Mouse (Mus musculus) intestine, embryonic 16.5 days (tissue): ENCODE measurements around the gene Stk17b. TPM values are rescaled to one million over a fixed set of nuclear protein-coding genes. Genes with fewer than 3 reads are reported as not detected.
A peak's percentile ranks its signal among the peaks of the same experiment; 100 is the strongest.
"Not testable (repeated sequence)": the region's sequence is repeated elsewhere in the genome, so short reads cannot be mapped to it uniquely, and the experiment has no call there.

Source experiments
- ATAC-seq: fragments of 200-750 bp; cut with Nextera tagmentation; 2 replicates; pipeline ENCODE4 v1.8.0; 2017; ENCODE audit warnings: moderate TSS enrichment, moderate library complexity
- H3K27ac ChIP-seq: fragments of 300-500 bp; sonication (generic); 2 replicates; pipeline ENCODE4 v1.5.1; 2014; ENCODE audit warnings: mild to moderate bottlenecking, low read length
- H3K27me3 ChIP-seq: fragments of 300-500 bp; sonication (generic); replicated peaks from 2 replicates; pipeline ENCODE4 v1.6.1; 2014; ENCODE audit warnings: low read length, control low read depth, mixed read lengths; ENCODE audit not compliant: control insufficient read depth, insufficient read depth
- H3K36me3 ChIP-seq: fragments of 300-500 bp; sonication (generic); 2 replicates; pipeline ENCODE4 v1.6.1; 2014; ENCODE audit warnings: low read length, control low read depth; ENCODE audit not compliant: control insufficient read depth, insufficient read depth
- H3K4me1 ChIP-seq: fragments of 300-500 bp; sonication (generic); 2 replicates; pipeline ENCODE4 v1.6.1; 2014; ENCODE audit warnings: low read length, control low read depth, mixed read lengths; ENCODE audit not compliant: control insufficient read depth, insufficient read depth
- H3K4me2 ChIP-seq: fragments of 300-500 bp; sonication (generic); 2 replicates; pipeline ENCODE4 v1.6.1; 2014; ENCODE audit warnings: low read depth, low read length, control low read depth
- H3K4me3 ChIP-seq: fragments of 300-500 bp; sonication (generic); 2 replicates; pipeline ENCODE4 v1.5.1; 2014; ENCODE audit warnings: mild to moderate bottlenecking, low read length
- H3K9ac ChIP-seq: fragments of 300-500 bp; sonication (generic); 2 replicates; pipeline ENCODE4 v1.6.1; 2014; ENCODE audit warnings: low read depth, low read length
- H3K9me3 ChIP-seq: fragments of 300-500 bp; sonication (generic); 2 replicates; pipeline ENCODE4 v1.6.1; 2016; ENCODE audit warnings: low read length, control low read depth; ENCODE audit not compliant: control insufficient read depth
- WGBS: fragments of 180-500 bp; shearing (Covaris S2); extraction: QIAGEN DNeasy Blood & Tissue Kit; methylation state at CpG from one replicate; pipeline ENCODE4 v1.1.7; 2014; 5-methylcytosine and 5-hydroxymethylcytosine counted together
- polyA plus RNA-seq: library from polyadenylated mRNA; unstranded; fragments of >200 nt; fragmentation: Nextera tagmentation; extraction: Ambion mirVana; gene quantifications from 2 replicates; pipeline ENCODE4 v1.2.1, GENCODE M21; 2015

Stk17b gene
- polyA plus RNA-seq, 1 experiment from 2014 or later, result 16.1 TPM

GRCm38 (mm10) chr1:53741742-53742458, 43.1 kb downstream of the Stk17b start:
- H3K9ac ChIP-seq, result no peak overlapping the region
- WGBS, result 75% methylated on average over 3 of the region's 3 CpGs

GRCm38 (mm10) chr1:53740777-53741336, 44.2 kb downstream of the Stk17b start:
- Histone ChIP-seq H3K27ac (no peak overlapping the region), H3K36me3 (no peaks in the 10 kb centered on the region), H3K9me3 (no peaks in the 10 kb centered on the region), H3K4me1 (no peaks in the 10 kb centered on the region), H3K4me2 (no peak overlapping the region), H3K4me3 (no peak overlapping the region), H3K27me3 (no peaks in the 10 kb centered on the region), H3K9ac (no peak overlapping the region)
- no peak for ATAC-seq
- 83% methylated on average over 4 of the region's 4 CpGs for WGBS

More at GRCm38 (mm10) chr1:53741742-53742458, 43.1 kb downstream of the Stk17b start:
- Histone ChIP-seq H3K4me3 (no peak overlapping the region), H3K27ac (no peak overlapping the region), H3K9me3 (no peaks in the 10 kb centered on the region), H3K4me2 (no peak overlapping the region), H3K27me3 (no peaks in the 10 kb centered on the region), H3K4me1 (no peaks in the 10 kb centered on the region), H3K36me3 (no peaks in the 10 kb centered on the region)
- ATAC-seq, result no peak

- not testable (repeated sequence) for ATAC-seq
Measured at GRCm38 (mm10) chr1:53740077-53740776, 44.8 kb downstream of the Stk17b start.

GRCm38 (mm10) chr1:53736583-53736982, 48.4 kb downstream of the Stk17b start:
- Histone ChIP-seq H3K27me3 (no peaks in the 10 kb centered on the region), H3K9me3 (no peaks in the 10 kb centered on the region), H3K9ac (no peak overlapping the region), H3K4me1 (no peaks in the 10 kb centered on the region), H3K4me2 (no peak overlapping the region), H3K4me3 (no peak overlapping the region), H3K27ac (no peak overlapping the region), H3K36me3 (no peaks in the 10 kb centered on the region)
- WGBS, result 71% methylated on average over 3 of the region's 3 CpGs
- ATAC-seq, result peak; percentile 89

More at GRCm38 (mm10) chr1:53740077-53740776, 44.8 kb downstream of the Stk17b start:
- H3K27me3 ChIP-seq, H3K27ac ChIP-seq, H3K4me3 ChIP-seq, H3K9me3 ChIP-seq, H3K4me1 ChIP-seq, H3K4me2 ChIP-seq, H3K9ac ChIP-seq, H3K36me3 ChIP-seq: not testable (repeated sequence)
- 62% methylated on average over 3 of the region's 4 CpGs for WGBS

- no peak overlapping the region for H3K4me3 ChIP-seq
- ATAC-seq, result peak; percentile 74
- no peaks in the 10 kb centered on the region for H3K27me3 ChIP-seq
- WGBS, result 52% methylated on average over 5 of the region's 5 CpGs
- H3K27ac ChIP-seq, result no peak overlapping the region
- H3K9me3 ChIP-seq, result no peaks in the 10 kb centered on the region
- H3K9ac ChIP-seq, result no peak overlapping the region
- H3K4me1 ChIP-seq, result no peaks in the 10 kb centered on the region
- H3K36me3 ChIP-seq, result no peaks in the 10 kb centered on the region
- H3K4me2 ChIP-seq, result no peak overlapping the region
Measured at GRCm38 (mm10) chr1:53728489-53729225, 56.4 kb downstream of the Stk17b start.

- no peaks in the 10 kb centered on the region for H3K9me3 ChIP-seq
- H3K27ac ChIP-seq, result no peak overlapping the region
- H3K36me3 ChIP-seq, result no peaks in the 10 kb centered on the region
- H3K4me2 ChIP-seq, result no peak overlapping the region
- no peak for ATAC-seq
- 97% methylated on average over 2 of the region's 2 CpGs for WGBS
- H3K4me3 ChIP-seq, result no peak overlapping the region
- H3K9ac ChIP-seq, result no peak overlapping the region
- no peaks in the 10 kb centered on the region for H3K27me3 ChIP-seq
- H3K4me1 ChIP-seq, result no peaks in the 10 kb centered on the region
Measured at GRCm38 (mm10) chr1:53726883-53727282, 58.1 kb downstream of the Stk17b start.

GRCm38 (mm10) chr1:53721353-53721752, 63.7 kb downstream of the Stk17b start:
- Histone ChIP-seq H3K27me3 (no peaks in the 10 kb centered on the region), H3K4me1 (no peaks in the 10 kb centered on the region), H3K9ac (no peak overlapping the region), H3K27ac (no peak overlapping the region), H3K4me3 (no peak overlapping the region), H3K36me3 (no peaks in the 10 kb centered on the region), H3K9me3 (no peaks in the 10 kb centered on the region), H3K4me2 (no peak overlapping the region)
- peak; percentile 77 for ATAC-seq

GRCm38 (mm10) chr1:53720601-53721351, 64.2 kb downstream of the Stk17b start:
- Histone ChIP-seq H3K36me3 (no peaks in the 10 kb centered on the region), H3K4me1 (no peaks in the 10 kb centered on the region), H3K4me2 (no peak overlapping the region), H3K9me3 (no peaks in the 10 kb centered on the region), H3K27ac (no peak overlapping the region), H3K4me3 (no peak overlapping the region), H3K9ac (no peak overlapping the region), H3K27me3 (no peaks in the 10 kb centered on the region)
- peak; percentile 83 for ATAC-seq
- 58% methylated on average over 5 of the region's 5 CpGs for WGBS
